Mouse (Mus musculus) megakaryocyte, embryonic 14.5 days (primary cell): ENCODE results near the gene Nkx1-2.

Source experiments
- FLI1 ChIP-seq: IDR thresholded peaks from 2 replicates; pipeline ENCODE4 v1.6.1; 2012; ENCODE audit warnings: low read length, inconsistent platforms, mixed read lengths
- GATA1 ChIP-seq: IDR thresholded peaks from 3 replicates; pipeline ENCODE4 v1.6.1; 2012; ENCODE audit warnings: mixed read lengths, low read length, inconsistent platforms, borderline replicate concordance

GRCm38 (mm10) chr7:132580511-132580910 is 18.9 kb downstream of the Nkx1-2 start:
- TF ChIP-seq GATA1: no peak
- TF ChIP-seq FLI1: no peak
